Mouse (Mus musculus) erythroblast, embryonic 14.5 days (primary cell): Measurements from ENCODE around the gene Tmem116. TPM values are rescaled to one million over a fixed set of nuclear protein-coding genes. Genes with fewer than 3 reads are reported as not detected.

ENCODE experiments used
- H3K27me3 ChIP-seq: 2 replicates; pipeline ENCODE4 v1.6.1; 2012; ENCODE audit warnings: inconsistent platforms; ENCODE audit not compliant: control insufficient read depth
- H3K36me3 ChIP-seq: 2 replicates; pipeline ENCODE4 v1.6.1; 2012; ENCODE audit warnings: mild to moderate bottlenecking, inconsistent platforms; ENCODE audit not compliant: control insufficient read depth
- H3K4me1 ChIP-seq: 2 replicates; pipeline ENCODE4 v1.6.1; 2012; ENCODE audit warnings: inconsistent platforms; ENCODE audit not compliant: control insufficient read depth
- H3K4me3 ChIP-seq: replicated peaks from 2 replicates; pipeline ENCODE3; 2012; ENCODE audit warnings: moderate library complexity, mild to moderate bottlenecking, inconsistent platforms
- H3K9me3 ChIP-seq: 2 replicates; pipeline ENCODE4 v1.6.1; 2012; ENCODE audit warnings: low read length, inconsistent platforms, mixed read lengths; ENCODE audit not compliant: control insufficient read depth
- GATA1 ChIP-seq: IDR thresholded peaks from 2 replicates; pipeline ENCODE4 v1.6.1; 2012; ENCODE audit warnings: low read length, inconsistent platforms, mixed read lengths
- TAL1 ChIP-seq: IDR thresholded peaks from 3 replicates; pipeline ENCODE4 v1.6.1; 2012; ENCODE audit warnings: low read length, inconsistent platforms, mixed read lengths
- polyA plus RNA-seq: library from polyadenylated mRNA; stranded (reverse); fragments of >175 nt; gene quantifications from 2 replicates; pipeline ENCODE4 v1.2.3, GENCODE M21; 2012

Tmem116 gene
- polyA plus RNA-seq, 1 experiment: 0.14 TPM

DNA sequence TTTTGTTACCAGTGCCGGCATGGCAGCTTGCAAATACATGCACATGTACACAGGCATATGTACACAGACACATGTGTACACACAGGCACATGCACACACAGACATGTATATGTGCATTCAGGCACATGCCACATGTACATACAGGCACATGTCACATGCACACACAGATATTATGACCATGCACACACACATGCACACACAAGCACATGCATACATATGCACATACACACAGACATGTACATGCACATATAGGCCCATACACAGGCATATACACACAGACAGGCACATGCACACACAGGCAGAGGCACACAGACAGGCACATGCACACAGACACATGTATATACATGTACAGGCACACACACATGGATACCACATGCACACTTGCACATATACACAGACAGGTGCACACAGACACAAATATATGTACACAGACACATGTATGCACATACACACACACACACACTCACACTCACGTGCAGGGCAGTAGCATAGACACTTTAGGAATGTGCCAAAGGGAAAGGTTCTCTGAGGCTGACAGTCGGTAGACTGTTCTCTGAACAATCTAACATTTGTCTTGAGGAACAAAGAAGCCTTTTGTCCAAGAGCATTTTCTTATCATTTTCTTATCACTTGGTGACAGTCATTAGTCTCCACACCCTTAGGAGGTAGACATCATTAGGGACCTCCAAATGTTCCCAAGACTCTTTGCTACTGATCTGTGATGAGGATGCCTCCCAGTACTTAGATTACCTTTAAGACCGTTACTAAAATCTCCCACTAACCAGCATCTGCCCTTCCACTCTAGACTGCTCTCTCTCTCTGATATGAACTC, 9.9 kb downstream of the Tmem116 start:
- TF ChIP-seq TAL1 (no peak; the same call in 2 of the 3 replicates), GATA1 (no peak)

DNA sequence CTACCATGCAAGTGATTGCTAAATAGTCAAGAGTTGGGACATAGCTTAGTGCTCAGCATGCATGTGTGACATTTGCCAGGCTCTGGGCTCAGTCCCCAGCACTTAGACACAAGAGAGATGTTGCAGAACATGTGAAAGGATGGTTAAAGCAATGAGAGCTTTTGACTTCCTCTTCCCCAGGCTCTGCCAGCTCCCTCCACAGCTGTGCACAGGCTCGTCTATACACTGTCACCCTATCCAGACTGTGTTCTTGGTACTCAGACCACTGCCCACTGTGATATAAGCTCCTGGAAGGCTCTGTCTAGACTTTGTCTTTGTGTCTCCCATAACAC, 10.4 kb downstream of the Tmem116 start:
- Histone ChIP-seq H3K27me3 (no peaks in the 10 kb centered on the region), H3K9me3 (peaks cover 6% of the 10 kb centered on the region; the same call in 1 of the 2 replicates), H3K36me3 (peaks cover 3% of the 10 kb centered on the region), H3K4me3 (no peak overlapping the region), H3K4me1 (peaks cover 29% of the 10 kb centered on the region)
- no peak for TF ChIP-seq GATA1
- no peak for TF ChIP-seq TAL1

More for the DNA sequence above, 9.9 kb downstream of the Tmem116 start:
- no peak overlapping the region for H3K4me3 ChIP-seq
- peaks cover 6% of the 10 kb centered on the region; the same call in 1 of the 2 replicates for H3K9me3 ChIP-seq
- peaks cover 30% of the 10 kb centered on the region for H3K4me1 ChIP-seq
- H3K27me3 ChIP-seq: no peaks in the 10 kb centered on the region
- H3K36me3 ChIP-seq: peaks cover 3% of the 10 kb centered on the region

DNA sequence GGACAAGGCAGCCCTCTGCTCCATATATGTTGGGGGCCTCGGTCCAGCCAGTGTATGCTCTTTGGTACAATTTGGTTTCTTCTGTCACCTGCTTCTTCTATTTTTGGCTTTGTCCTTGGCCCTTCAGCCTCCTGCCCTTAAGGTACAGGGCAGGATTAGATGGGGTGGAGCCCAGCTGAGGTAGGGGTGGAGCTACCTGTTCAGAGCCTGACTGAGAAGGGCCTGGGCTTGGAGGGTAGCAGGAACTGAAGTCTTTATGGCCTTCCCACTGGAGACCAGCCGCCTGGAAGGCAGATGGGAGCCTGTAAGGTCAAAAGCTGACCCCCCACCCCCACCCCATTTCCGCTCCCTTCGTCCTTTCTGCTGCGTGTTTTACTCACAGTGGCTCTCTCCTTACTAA, 11.3 kb downstream of the Tmem116 start:
- Histone ChIP-seq H3K36me3 (peaks cover 3% of the 10 kb centered on the region), H3K4me3 (no peak overlapping the region), H3K9me3 (peaks cover 6% of the 10 kb centered on the region; the same call in 1 of the 2 replicates), H3K27me3 (no peaks in the 10 kb centered on the region), H3K4me1 (peaks cover 29% of the 10 kb centered on the region)
- TF ChIP-seq TAL1 (no peak), GATA1 (no peak)

DNA sequence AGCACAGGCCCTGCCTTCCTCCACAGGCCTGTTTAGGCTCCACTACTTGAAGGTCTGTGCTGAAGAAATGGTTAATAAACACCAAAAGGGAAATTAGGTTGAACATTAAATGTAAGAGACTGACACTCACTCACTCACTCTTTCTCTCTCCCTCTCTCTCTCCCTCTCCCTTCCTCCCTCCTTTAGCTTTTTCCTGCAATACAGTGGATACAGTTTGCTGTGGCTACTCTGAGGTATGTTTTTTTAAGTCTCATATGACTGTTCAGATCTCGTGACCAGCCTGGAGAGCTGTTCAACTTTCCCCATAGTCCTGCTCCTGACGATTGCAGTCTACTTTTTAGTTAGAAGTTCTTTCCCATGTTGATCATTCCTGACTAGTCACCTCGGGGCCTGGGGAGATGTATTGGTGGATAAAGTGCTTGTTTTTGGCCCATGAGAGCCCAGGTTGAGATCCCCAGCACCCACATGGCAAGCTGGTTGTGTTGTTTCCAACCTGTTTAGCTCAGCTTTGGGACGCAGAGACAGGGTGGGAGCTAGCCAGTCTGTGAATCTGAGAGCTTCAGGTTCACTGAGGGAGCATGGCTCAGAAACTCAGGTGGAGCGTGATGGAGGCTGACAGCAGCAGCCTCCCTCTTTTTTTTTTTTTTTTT, 12.0 kb downstream of the Tmem116 start:
- no peak for TF ChIP-seq TAL1
- no peak for TF ChIP-seq GATA1
- Histone ChIP-seq H3K9me3 (peaks cover 6% of the 10 kb centered on the region; the same call in 1 of the 2 replicates), H3K4me1 (peaks cover 29% of the 10 kb centered on the region), H3K27me3 (no peaks in the 10 kb centered on the region), H3K4me3 (no peak overlapping the region), H3K36me3 (peaks cover 3% of the 10 kb centered on the region)

DNA sequence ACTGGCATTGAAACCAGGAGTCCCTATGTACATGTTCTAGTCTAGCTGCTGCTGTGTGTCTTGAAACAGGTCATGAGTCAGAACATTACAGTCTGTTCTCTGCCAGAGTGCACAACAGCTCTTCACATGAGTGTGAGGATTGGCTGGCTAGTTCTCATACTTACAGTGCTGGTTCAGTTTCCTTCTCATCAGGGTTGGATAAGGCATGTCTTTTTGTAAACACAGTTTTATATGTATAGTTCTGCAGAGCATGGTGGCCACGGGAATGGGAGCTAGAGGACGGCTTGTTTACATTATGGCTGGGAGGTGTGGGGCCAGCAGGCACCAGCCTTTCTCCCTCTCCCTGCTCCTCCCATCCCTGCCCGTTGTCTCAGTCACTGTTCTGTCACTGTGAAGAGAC, 17.9 kb downstream of the Tmem116 start:
- H3K36me3 ChIP-seq: no peaks in the 10 kb centered on the region; the same call in 1 of the 2 replicates

DNA sequence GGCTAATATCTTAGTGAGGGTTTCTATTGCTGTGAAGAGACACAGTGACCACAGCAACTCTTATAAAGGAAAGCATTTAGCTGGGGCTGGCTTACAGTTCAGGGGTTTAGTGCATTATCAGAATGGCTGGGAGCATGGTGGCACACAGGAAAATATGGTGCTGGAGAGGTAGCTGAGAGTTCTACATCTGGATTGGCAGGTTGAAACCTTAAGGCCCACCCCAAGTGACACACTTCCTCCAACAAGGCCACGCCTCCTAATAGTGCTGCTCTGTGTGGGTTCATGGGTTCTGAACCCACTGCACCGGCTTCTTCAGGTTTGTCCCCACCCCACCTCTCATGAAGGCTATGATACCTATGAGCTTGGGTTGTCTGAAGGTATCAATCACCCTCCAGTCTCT, 20.7 kb downstream of the Tmem116 start:
- H3K27me3 ChIP-seq: no peaks in the 10 kb centered on the region
- TF ChIP-seq TAL1 (no peak), GATA1 (no peak)

More for the DNA sequence above, 17.9 kb downstream of the Tmem116 start:
- H3K4me1 ChIP-seq: peaks cover 47% of the 10 kb centered on the region
- TF ChIP-seq GATA1 (no peak), TAL1 (no peak)
- no peak overlapping the region for H3K4me3 ChIP-seq
- no peaks in the 10 kb centered on the region for H3K9me3 ChIP-seq
- no peaks in the 10 kb centered on the region for H3K27me3 ChIP-seq

DNA sequence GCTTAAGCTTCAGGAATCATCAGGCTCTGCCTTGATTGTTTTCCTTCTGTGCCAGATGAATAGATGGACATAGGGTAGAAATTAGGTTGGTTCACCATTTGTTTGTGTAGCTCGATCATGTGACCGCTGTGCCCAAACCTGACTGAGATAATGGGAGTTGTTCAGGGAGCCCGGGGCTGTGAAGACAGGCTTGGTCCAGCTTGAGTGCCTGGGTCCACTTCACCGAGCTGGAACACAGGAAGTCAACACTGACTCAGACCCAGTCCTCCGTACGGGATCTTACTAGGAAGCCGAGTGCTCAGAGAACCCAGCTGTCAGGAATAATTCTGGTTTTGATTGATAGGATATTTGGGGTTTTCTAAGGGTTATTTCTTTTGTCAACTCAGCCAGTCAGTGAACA, 22.9 kb downstream of the Tmem116 start:
- Histone ChIP-seq H3K9me3 (no peaks in the 10 kb centered on the region), H3K4me3 (no peak overlapping the region), H3K36me3 (no peaks in the 10 kb centered on the region; the same call in 1 of the 2 replicates), H3K4me1 (peaks cover 73% of the 10 kb centered on the region), H3K27me3 (no peaks in the 10 kb centered on the region)
- TF ChIP-seq GATA1: no peak
- no peak for TF ChIP-seq TAL1

More for the DNA sequence above, 20.7 kb downstream of the Tmem116 start:
- Histone ChIP-seq H3K36me3 (no peaks in the 10 kb centered on the region; the same call in 1 of the 2 replicates), H3K9me3 (no peaks in the 10 kb centered on the region), H3K4me1 (peaks cover 73% of the 10 kb centered on the region), H3K4me3 (no peak overlapping the region)

DNA sequence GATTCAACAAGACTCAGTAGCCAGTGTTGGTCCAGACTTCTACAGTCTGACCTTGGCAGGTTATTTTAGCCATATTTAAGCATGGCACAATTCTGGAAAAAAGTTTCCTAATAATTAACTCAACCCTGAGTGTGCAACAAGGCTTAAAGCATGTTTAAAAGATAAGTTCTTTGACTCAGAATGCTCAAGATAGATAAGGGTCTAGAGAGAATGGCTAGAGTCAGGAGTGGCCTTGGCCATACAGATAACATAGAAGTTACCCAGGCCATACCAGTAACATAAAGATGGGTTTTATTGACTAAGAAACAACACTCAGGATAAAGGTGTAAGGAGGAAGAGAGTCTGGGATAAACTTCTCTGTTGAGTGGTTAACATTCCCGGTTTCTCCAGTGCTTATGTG, 24.3 kb downstream of the Tmem116 start:
- Histone ChIP-seq H3K9me3 (no peaks in the 10 kb centered on the region), H3K4me3 (no peak overlapping the region), H3K36me3 (no peaks in the 10 kb centered on the region; the same call in 1 of the 2 replicates), H3K4me1 (peaks cover 58% of the 10 kb centered on the region), H3K27me3 (no peaks in the 10 kb centered on the region)
- TF ChIP-seq GATA1: peak; percentile 57; the same call in 1 of the 2 replicates
- peak; percentile 51; the same call in 1 of the 3 replicates for TF ChIP-seq TAL1

DNA sequence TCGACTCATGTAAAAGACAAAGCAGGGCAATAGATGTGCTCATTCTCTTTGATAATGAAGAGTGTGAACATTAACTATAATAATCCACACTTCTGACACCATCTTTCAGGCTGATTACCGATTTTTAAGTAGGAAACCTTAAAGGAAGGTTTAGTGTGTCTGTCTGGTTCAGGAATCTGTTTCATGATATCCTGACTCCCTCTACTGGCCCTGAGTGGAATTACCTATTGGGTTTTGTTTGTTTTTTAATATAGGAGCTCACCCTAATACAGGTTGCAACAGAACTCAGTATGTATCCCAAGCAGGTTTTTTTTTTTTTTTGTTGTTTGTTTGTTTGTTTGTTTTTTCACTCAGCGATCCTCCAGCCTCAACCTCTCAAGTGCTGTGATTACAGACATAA, 26.0 kb downstream of the Tmem116 start:
- Histone ChIP-seq H3K4me3 (no peak overlapping the region), H3K9me3 (no peaks in the 10 kb centered on the region), H3K27me3 (no peaks in the 10 kb centered on the region; the same call in 1 of the 2 replicates), H3K4me1 (peaks cover 42% of the 10 kb centered on the region), H3K36me3 (no peaks in the 10 kb centered on the region; the same call in 1 of the 2 replicates)
- TF ChIP-seq TAL1: no peak
- no peak for TF ChIP-seq GATA1
